Mouse (Mus musculus) olfactory bulb, adult 2 months (tissue): ENCODE measurements around the gene Eln.

ENCODE experiments used
- CTCF ChIP-seq: fragments of 200-500 bp; IDR thresholded peaks from 2 replicates; pipeline ENCODE4 v1.5.1; 2012; ENCODE audit warnings: low read depth, mild to moderate bottlenecking, low read length, moderate library complexity; ENCODE audit not compliant: insufficient read depth
- POLR2A ChIP-seq: fragments of 200-500 bp; IDR thresholded peaks from 2 replicates; pipeline ENCODE4 v1.6.1; 2012; ENCODE audit warnings: mild to moderate bottlenecking, low read depth, low read length, moderate library complexity; ENCODE audit not compliant: insufficient read depth

DNA sequence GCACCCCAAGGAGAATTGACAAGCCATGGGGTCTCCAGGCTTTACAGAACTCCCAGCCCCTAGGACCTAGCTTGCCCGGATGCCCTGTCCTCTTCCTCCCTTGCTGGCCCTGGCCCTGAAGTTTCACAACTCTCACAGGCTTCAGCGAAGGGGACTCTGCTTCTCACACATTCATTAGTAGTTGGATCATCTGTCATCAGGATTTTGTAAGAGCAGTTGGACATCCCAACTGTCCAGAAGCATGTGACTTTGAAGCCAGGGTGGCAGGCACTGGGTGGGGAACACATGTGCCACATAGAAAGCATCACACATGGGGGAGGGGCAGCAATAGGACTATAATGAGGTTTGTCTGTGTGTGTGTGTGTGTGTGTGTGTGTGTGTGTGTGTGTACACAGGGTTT, 12.2 kb downstream of the Eln start:
- no peak for TF ChIP-seq CTCF
- TF ChIP-seq POLR2A: no peak
